Mouse (Mus musculus) ovary, adult 18-20 months (tissue): ENCODE measurements around the gene Efnb2.

Source experiments
- DNase-seq: peaks from one replicate; pipeline ENCODE4 v3.0.0; 2022; ENCODE audit warnings: low spot score, mixed read lengths

Efnb2 gene

DNA sequence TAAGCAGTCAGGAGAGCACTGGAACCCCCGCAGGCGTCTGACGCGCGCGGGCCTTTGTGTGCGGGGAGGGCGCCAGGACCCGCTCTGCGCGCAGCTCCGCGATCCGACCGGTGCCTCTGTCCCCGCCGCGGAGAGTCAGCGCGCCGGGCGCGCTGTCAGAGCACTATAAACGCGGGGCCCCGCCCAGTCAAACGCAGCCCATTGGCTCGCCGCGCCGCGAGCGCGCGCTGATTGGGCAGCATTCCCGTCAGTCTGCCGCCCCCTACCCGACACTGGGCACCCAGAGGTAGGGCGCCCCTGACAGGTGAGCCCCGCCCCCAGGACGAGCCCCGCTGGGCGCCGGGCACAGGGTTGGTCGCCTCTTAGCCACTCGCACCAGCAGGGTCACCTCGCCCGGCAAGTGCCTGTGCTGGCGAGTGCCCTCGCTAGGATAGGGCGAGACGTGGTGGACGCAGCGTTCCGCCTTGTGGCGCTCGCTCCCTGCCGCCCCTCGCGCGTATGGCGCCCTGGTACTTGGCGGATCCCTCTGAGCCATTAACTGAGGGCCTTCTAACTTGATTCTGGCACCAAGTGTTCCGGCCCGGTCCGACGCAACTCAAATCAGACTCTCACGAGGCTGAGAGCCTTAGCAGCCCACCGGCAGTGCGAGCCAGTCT lies at the start of gene Efnb2:
Gene Efnb2, minus strand, starts transcription at position 140 of the 656 bp plus-strand sequence.
- DNase-seq: peak; percentile 90

DNA sequence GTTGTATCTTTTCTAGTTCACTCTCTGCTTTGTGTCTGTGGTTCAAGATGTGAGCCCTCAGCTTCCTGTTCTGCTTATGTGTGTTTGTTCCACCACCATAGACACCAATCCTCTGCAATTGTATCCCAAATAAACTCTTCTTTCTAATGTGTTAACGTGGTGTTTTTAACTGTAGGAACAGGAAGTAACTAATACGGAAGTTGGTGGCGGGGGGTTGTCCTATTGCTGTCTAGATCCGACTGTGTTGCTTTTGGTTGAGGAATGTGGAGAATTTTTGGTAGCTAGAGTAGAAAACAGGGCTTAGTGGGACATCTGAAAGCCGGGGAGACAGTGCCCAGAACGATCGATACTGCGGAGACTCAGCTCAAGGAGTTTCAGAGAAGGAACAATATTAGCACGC lies 43.8 kb upstream of the Efnb2 start:
- DNase-seq: no peak

DNA sequence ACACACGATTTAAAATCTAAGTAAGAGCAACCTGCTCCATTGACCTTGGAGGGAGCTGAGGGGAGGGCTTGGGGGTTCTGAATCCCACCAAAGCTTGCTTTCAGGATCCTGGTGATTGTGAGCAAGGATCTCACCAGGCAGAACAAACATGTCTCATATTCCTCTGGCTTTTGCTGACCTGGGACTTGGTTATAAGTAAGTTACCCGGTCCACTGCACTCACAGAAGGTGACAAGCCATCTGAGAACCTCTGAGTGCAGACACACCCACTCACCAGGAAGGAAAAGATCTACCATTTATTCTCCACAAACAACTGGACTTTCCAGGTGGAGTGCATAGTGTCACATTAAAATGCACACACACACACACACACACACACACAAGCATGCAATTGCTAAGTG lies 42.6 kb upstream of the Efnb2 start:
- no peak for DNase-seq

DNA sequence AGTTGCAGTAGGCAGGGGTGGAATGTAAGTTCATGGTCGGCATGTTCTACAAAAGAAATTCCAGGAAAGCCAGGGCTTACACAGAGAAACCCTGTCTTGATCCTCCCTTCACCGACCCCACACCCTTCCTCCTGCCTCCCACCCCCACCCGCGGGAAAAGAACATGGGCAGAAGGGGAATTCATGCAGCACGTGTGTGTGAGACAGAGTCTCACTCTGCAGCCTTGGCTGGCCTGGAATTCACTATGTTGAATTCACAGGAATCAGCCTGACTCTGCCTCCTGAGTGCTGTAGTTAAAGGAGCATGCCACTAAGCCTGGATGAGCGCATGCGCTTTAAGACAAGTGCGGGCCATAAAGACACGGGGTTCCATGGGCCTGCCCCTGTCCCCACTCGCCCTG lies 39.8 kb upstream of the Efnb2 start:
- no peak for DNase-seq

DNA sequence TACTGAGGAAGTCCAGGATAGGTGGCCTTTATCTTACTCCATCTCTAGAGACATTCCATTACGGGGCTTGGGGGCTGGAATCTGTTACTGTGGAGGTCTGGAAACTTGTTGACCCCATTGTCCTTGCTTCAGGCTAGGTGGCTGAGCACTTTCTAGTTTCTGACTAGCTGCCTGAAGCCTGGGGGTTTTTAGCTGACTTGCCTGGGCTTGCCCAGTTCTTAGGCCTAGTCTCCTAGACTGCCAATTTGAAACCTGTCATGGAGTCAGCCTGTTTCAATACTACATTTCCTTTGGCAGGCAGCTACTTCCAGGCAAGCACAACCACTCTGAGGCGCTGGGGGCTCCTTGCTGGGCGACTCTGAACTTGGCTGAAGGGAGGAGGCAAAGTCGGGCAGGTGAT lies 39.2 kb upstream of the Efnb2 start:
- DNase-seq: no peak

DNA sequence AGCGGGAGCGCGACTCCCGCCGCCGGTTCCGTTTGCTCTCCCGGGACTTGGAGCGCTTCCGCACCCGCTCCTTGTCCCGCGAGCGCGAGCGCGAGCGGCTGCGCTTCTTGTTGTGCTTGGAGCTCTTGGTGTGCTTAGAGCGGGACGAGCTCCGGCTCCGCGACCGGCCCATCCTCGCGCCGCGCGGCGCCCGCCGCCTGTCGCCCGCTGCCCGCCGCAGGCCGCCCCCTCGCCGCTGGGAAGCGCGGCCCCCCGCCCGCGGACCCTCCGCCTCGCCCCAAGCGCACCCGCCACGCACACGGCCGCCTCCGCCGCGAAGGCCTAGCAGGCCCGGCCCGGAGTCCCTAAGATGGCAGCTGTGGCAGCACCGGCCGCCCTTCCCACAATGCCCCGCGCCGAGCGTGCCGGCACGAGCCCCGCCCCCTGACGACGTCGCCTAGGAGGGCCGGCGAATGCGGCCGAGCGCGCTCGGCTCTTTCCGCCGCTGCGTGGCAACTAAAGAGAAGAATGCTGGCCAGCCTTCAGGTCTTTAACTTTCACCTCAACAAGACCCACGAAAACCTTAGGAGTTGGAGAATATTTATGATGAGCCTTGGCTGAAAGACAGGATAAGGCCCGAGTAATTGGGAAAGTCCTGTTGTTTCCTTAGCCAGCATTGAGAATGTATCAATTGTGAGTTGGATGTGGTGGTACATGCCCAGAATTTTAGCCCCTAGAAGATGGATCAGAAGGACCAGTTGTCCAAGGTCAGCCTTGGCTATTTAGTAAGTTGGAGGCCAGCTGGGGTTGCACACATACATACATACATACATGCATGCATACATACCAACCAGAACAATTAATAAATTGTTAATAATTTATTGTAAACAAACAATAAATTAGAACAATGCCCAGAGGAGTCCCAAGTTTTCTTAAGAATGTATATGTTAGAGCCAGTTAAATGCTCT lies 29.4 kb upstream of the Efnb2 start, which contains the start of gene Arglu1:
Gene Arglu1, minus strand, starts transcription at position 376 of the 947 bp plus-strand sequence.
- peak; percentile 90 for DNase-seq

DNA sequence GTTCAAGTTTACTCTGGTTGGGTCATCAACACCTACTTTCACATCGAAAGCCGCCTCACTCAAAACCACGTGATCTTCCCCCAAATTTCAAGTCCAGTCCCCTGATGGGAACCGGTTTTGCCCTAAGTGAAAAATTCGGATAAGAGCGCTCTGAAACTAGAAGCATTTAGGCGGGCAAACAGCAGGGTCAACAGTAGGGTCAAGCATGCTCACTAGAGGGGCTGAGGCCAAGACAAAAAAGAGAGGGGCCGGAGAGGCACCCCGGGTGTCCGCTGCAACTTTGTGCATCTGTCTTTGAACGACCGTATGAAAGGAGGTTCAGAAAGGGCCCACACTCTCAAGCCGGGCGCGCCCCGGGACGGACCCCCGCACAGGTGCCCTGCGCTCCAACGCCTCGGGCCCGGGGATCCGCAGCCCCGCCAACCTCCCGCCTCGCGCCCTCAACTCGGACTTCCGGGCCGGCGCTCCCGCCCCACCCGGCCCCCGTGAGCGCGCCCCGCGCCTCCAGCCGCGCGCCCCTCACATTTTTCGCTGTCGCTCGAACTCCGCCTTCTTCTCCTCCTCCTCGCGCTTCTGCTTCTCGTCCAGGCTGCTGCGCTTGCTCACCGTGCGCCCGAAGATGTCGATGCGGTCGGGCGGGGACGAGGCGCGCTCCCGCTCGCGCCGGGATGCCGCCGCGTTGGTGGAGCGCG lies 28.6 kb upstream of the Efnb2 start:
- DNase-seq: peak; percentile 40

DNA sequence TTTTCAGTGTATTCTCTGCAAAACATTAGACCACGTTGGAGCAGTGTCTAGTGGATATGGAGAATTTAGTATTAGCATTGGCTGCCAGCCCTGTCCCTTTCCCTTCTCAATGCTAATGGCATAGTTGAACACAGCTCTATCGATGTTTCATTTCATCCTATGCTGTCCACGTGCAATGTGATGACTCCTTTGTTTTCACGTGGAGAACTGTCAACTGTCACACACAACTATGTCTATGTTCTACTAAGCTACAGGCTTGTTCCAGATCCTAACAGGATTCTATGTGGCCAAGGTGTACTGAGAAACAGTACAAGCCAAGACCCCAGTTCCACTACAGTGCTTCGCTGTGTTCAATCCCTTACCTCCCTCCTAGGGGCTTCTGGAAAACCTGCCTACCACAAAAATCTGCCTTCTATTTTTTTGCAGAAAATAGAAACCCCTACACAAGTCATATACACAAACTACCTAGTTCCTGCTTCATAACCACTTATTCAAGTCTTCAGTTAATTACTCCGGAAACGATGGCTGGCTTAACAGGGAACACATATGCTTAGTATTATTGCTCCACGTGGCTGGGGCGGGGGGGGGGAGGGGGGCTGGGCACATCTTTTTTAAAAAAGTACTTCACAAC lies 27.9 kb upstream of the Efnb2 start:
- no peak for DNase-seq

DNA sequence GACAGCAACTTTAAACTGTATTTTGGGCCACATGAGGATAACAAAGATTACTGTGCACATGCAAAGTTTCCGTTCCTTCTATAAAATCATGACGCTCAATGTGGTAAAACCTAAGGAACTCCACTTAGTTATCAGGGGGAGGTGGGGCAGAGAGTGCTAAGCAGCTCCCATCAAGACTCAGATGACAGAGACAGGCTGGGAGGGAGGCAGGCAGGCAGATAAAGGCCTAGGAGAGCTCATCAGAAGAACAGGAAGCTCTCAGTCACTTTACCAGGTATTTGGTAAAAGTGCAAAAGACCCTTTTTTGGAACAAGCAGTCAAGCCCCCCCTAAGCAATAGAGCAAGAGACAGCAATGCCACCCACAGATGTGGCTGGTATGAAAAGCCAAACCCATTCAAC lies 24.5 kb upstream of the Efnb2 start:
- no peak for DNase-seq

DNA sequence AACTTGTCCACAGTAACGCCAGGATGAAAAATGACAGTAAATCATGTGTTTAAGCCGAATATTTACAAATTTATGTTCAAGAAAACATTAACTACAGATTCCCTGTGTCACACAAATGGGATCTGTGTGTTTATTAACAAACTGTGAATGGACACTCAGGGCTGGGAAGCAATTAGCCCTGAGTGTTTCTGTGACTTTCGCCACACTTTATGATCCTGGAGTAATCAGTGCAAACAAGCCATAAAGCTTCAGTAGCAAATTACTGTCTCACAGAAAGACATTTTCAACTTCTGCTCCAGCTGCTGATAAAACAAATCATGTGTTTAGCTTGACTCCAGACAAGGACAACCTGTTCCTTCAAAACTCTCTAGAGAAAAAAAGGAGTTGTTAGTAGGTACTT lies 21.7 kb upstream of the Efnb2 start:
- no peak for DNase-seq

DNA sequence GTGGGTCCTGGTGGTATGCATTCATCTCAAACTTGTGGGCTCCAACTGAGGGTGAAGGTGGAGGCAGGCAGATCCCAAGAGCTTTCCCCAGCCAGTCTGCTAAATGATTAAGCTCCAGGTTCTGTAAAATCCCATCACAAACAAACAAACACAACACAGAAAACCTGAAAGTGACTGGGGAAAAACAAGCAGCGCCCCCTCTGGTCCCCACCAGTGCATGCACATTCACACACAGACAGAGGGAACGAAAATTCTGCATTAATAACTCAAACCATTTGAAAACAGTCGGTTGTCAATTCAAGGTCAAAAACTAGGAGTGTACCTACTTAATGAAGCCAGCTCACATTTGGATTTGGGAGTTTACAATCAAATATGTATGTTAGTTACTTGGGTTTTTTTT lies 17.2 kb upstream of the Efnb2 start:
- no peak for DNase-seq

DNA sequence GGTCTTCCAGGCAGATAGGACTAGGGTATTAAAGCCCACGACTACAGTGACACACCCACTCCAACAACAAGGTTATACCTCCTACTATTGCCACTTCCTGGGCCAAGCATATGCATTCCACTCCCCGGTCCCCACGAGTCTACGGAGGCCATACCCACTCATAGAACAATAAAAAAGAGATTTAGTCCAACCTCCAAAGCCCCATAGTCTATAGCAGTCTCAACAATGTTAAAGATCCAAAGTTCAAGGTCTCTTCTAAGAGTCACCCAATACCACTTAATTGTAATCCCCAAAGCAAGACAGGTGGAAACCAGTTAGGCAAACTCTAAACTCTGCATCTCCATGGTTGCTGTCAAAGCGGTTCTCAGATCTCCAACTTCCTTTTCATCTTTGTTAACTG lies 13.8 kb upstream of the Efnb2 start:
- no peak for DNase-seq

DNA sequence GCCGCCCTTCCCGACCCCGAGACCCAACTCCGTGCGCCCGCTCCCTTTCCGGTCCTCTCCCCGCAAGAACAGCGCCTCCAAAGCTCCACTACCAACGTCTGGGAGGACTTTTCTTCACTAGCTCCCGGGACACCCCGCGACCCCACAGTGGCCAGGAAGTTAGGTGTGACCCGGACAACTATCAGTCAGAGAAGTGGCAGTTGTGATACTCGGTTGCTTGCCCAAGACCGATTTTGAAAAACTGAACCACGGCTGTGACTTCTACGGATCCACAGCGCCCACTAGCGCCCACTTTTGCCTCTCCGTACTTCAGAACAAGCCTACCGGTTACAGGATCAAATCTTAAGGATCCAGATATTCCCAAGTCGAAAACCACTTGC lies 707 bp upstream of the Efnb2 start:
- DNase-seq: peak; percentile 67

DNA sequence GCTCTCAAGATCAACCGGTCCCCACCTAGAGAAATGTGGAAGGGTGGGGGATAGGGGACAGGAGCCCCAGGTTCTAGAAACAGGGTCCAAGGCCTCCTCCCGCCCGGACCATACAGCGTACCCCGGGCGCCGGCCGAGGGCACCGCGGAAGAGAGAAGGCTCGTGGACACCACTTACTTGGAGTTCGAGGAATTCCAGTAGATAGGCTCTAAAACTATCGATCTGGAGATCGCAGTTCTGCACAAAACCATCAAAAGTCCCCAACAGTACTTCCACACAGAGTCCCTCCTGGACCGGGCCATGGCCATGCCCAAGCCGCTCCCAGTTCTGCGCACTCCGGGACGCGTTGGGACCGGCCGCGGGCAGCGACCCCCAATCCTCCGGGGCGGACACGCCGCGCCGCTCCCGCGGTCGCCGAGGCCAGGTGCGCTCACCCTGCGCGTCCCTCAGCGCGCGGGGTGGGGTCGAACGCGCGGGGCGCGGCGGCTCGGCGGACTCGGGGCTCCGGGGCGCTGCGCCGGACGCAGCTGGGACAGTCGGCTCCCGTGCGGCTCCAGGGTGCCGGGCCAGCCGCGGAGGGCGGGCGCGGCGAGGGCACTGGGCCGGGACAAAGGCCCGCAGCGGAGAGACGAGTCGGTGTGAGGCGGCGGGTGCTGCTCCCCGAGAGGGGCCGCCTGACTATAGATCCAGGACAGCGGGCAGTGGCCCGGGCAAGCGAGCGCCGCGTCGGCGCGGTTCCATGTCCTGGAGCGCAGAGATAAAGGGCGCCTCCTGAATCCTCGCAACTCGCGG lies 539 bp downstream of the Efnb2 start:
- no peak for DNase-seq

DNA sequence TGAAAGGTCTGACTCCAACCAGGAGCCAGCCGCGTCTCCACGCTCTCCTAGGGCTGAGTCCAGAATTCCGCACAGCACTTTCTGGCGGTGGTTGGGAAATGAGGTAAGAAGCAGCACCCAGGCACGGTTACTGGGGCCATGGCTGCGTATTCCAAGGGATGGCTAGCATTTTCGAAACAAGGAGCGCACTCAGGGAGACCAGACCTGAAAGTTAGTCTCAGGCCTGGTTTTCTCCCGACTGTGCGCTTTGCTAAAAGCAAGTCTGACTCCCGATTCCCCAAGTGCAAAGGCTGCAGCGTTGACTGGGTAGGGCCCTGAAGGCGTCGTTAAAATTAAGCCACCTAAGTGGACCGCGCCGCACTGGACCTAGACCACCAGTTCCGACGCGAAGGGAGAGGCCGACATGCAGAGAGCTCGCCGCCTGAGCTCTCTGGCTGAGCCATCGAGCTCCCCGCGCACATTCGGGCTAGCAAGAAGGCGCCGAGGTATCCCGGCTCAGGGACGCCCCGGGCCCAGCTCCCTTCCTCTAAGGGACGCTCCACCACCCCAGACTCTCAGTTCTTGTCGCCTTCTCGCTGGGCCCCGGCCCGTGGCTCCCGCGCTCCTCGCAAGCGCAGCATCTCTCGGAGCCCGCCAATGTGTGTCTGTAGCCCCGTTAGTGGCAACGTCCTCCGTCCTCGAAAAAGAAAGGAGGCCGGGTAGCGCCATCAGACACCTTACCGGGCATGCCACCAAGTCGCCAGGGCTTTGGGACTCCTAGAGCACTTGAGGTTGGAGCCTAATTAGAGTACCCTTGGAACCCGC lies 1.3 kb downstream of the Efnb2 start:
- no peak for DNase-seq

DNA sequence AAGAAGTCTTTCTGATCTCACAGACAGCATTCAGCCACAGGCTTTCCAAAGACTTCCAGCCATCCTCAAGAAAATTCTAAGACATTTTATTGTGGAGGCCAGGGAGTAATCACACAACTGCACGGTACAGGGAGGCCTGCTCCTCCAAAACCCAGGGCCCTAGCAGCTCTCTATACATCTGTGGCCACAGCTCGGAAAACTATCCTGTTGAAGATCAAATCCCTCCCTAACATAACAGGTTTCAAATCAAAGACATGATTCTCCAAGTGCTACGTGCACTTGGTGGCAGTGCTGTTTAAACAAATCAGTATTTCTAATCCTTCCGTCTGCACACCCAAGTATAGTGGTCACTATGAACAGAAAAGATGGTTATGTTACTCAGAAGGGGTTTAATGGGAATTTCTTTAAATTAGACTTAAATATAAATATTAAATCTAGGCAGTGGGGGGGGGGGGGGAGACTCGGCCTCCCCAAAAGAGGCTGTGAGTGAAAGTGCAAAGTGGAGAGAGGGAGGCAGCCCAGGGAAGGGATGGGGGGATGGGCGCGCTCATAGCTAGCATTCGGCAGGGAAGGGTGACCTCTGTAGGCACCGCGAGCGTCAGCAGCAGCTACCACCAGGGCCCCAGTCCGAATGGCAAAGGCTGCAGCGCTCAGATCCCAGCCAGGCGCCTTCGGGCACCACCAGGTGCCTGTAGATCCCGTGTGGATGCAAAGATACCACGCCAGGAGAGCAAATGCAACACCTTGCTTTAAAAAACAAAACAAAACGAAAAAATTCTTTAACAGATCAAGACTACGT lies 2.4 kb downstream of the Efnb2 start:
- peak; percentile 70 for DNase-seq

DNA sequence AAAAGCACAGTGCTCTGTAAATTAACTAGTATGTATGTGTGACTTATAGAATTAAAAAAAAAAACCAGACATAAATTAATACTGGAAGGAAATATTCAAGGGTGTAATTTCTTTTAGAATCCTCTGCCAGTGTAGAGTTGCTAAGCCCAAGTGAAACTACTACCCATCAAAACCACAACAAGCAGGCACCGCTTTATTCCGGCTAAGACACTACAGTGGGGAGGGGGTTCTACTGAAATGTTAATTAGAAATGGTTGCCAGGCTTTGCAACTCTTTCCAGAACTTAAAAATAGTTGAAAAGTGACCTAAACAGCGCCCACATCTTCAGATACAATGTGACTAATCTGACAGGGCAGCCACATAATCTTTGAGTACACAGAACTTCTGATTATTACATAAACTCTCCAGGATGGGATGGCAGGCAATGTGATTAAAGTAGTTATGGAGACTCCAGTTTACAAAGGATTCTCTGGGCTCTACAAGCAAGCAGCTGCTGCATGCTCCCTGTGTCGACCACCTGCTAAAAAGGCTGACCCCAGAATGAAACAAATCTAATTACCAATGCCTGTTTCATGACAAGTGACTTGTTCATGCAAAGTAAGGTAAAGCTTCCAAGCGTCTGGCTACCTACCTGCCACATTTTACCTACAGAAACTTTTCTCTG lies 3.2 kb downstream of the Efnb2 start:
- no peak for DNase-seq

DNA sequence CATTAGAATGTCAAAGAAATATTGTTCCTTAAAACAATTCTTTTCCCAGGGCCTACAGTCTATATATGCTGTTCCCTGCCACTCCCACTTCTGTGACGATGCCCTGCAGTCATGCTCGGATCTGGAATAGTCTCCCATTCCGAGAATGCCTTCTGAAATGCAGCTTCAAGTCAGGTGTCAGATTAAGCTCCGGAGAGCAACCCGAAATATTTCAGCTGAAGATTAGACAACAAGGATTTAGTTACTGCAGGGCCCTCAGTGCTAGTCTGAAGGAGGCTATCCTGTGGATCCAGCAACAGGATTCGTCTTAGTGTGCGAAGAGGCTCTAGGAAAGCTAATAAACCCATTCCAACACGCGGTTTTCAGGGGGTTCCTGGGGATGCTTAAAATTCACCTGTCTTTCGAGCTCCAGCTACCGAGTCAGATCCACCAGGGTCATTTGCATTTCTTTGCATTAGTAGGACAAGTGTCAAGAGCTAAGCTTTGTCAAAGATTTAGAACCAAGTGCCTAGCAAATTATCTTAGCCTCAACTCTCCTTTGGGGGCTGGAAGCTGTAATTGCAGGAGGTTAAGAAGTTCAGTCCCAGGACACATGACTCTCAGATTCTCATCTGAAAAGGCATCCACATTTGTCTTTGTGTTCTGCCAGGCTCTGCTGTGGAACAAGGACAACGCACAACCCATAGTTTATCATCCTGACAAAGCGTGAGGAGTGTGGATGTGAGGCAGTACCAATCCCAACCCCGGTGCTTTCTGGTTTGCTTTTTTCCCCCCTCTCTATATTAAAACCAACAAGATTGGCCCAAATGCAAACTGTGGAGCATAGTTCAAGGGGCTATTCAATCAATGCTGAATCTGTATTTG lies 4.2 kb downstream of the Efnb2 start:
- no peak for DNase-seq
